ENCODE assay signal across 11 mouse cellular contexts in genomic region chr11:3334711-3335316, GRCm38 (mm10). TPM values are rescaled to one million over a fixed set of nuclear protein-coding genes. Genes with fewer than 3 reads are reported as not detected.
A peak's percentile ranks its signal among the peaks of the same experiment; 100 is the strongest.
DNase-seq lines count a peak whose midpoint lies in the region; ATAC-seq lines count a peak whose summit lies in the region.
"Had no signal": no experiment of that assay in that cellular context is flagged by ENCODE, and none has a peak within 500 bp of the region (broad histone marks: within the 10 kb centered on the region; RNA-seq: fewer than 3 reads in every experiment).

No protein-coding gene starts in this region.

- no peak overlapping the region for H3K9ac ChIP-seq in embryonic facial prominence, embryonic 12.5 days
- H3K9ac ChIP-seq: liver, embryonic 14.5 days had no signal

- WGBS in embryonic facial prominence, embryonic 12.5 days = 32% methylated on average over 9 of the region's 9 CpGs

- H3K4me3 ChIP-seq in megakaryocyte, embryonic 14.5 days (replicated peaks) = peak overlapping the region; percentile 66
- no peak overlapping the region for H3K4me3 ChIP-seq in embryonic facial prominence, embryonic 12.5 days
- H3K4me3 ChIP-seq: myocyte had no signal

- peaks cover 55% of the 10 kb centered on the region for H3K36me3 ChIP-seq in megakaryocyte, embryonic 14.5 days (replicated peaks; ENCODE audit: low read length)
- no peaks in the 10 kb centered on the region for H3K36me3 ChIP-seq in embryonic facial prominence, embryonic 12.5 days

- peak; percentile 92 for DNase-seq in heart, adult 11 months
- DNase-seq in heart, adult 8-10 months (ENCODE audit: low spot score) = no peak
- DNase-seq in thymus, postnatal 36 days = peak; percentile 67 to 76
- no peak for DNase-seq in adrenal gland, postnatal 36 days
- DNase-seq: right cerebral cortex, postnatal 4 days had no signal

- ATAC-seq in megakaryocyte, adult 5-6 weeks (ENCODE audit: poor library complexity, severe bottlenecking) = no peak
- ATAC-seq in embryonic facial prominence, embryonic 12.5 days (ENCODE audit: insufficient number of reproducible peaks, insufficient read depth, low FRiP score, low TSS enrichment) = no peak
- no peak for ATAC-seq in activated CD4-positive, CD25-positive, alpha-beta regulatory T cell, adult 4 months

- H3K4me2 ChIP-seq in embryonic facial prominence, embryonic 12.5 days (replicated peaks) = no peak overlapping the region

- H3K4me1 ChIP-seq in megakaryocyte, embryonic 14.5 days = peaks cover 80% of the 10 kb centered on the region
- peaks cover 36% of the 10 kb centered on the region for H3K4me1 ChIP-seq in embryonic facial prominence, embryonic 12.5 days

- H3K27me3 ChIP-seq in megakaryocyte, embryonic 14.5 days (replicated peaks) = no peaks in the 10 kb centered on the region
- no peaks in the 10 kb centered on the region for H3K27me3 ChIP-seq in embryonic facial prominence, embryonic 12.5 days

- no peaks in the 10 kb centered on the region for H3K9me3 ChIP-seq in megakaryocyte, embryonic 14.5 days
- no peaks in the 10 kb centered on the region for H3K9me3 ChIP-seq in embryonic facial prominence, embryonic 12.5 days

- peak overlapping the region; percentile 46; the same call in 1 of the 2 replicates for H3K27ac ChIP-seq in embryonic facial prominence, embryonic 12.5 days
- H3K27ac ChIP-seq: liver, embryonic 14.5 days had no signal

RNA-seq across cellular contexts. Expression of gene Pik3ip1, which starts 4.6 kb away (rescaled TPM):
- 10 to 100 TPM; 37.3 to 67.8 (median 56.9) TPM for total RNA-seq in heart, adult 8-10 months (2022)
- polyA plus RNA-seq in megakaryocyte, embryonic 14.5 days (2012; ENCODE audit: insufficient read depth, low replicate concordance) = 17.8 and 33.7 TPM in 2 replicates
- 1.0 and 3.3 TPM in 2 replicates for total RNA-seq in megakaryocyte, adult 5-6 weeks (2015)
- 2.6 and 3.8 TPM in 2 replicates for total RNA-seq in megakaryocyte, adult 5-6 weeks (2017)
- polyA plus RNA-seq in embryonic facial prominence, embryonic 12.5 days (2016; fragmentation: Nextera tagmentation; extraction: Ambion mirVana) = 12.4 and 15.1 TPM in 2 replicates
- 10 to 100 TPM in 1 of 2 experiments, 1 to 10 TPM in 1; 8.0 to 12.7 TPM for total RNA-seq in adrenal gland, postnatal 36 days (2021)
- polyA plus RNA-seq in activated CD4-positive, CD25-positive, alpha-beta regulatory T cell, adult 4 months (2017; shearing (Covaris generic)) = 10 to 100 TPM; 32.9 to 53.5 TPM

RNA-seq across cellular contexts. Expression of gene Patz1, which starts 46.1 kb away (rescaled TPM):
- 10 to 100 TPM; 21.3 to 33.6 (median 25.4) TPM for total RNA-seq in heart, adult 8-10 months (2022)
- 79.0 and 88.1 TPM in 2 replicates for polyA plus RNA-seq in megakaryocyte, embryonic 14.5 days (2012; ENCODE audit: insufficient read depth, low replicate concordance)
- total RNA-seq in megakaryocyte, adult 5-6 weeks (2015) = 25.6 and 27.7 TPM in 2 replicates
- 27.2 and 33.2 TPM in 2 replicates for total RNA-seq in megakaryocyte, adult 5-6 weeks (2017)
- 84.3 and 85.3 TPM in 2 replicates for polyA plus RNA-seq in embryonic facial prominence, embryonic 12.5 days (2016; fragmentation: Nextera tagmentation; extraction: Ambion mirVana)
- total RNA-seq in adrenal gland, postnatal 36 days (2021) = 10 to 100 TPM; 25.5 to 37.1 TPM
- 10 to 100 TPM; 13.3 to 15.6 TPM for polyA plus RNA-seq in activated CD4-positive, CD25-positive, alpha-beta regulatory T cell, adult 4 months (2017; shearing (Covaris generic))

Comparison
In these comparisons a context has a peak if more than half of its experiments do, and no peak if none do; other contexts are left out.
1. DNase-seq: peak in heart, adult 11 months (single experiment) and thymus, postnatal 36 days (2 of 2); none in heart, adult 8-10 months (single experiment) and adrenal gland, postnatal 36 days (0 of 2).